Mouse (Mus musculus) left cerebral cortex, adult 9 months (tissue): ENCODE results near the gene Myl12a.

Source experiments
- DNase-seq, 2 experiments: peaks; one replicate each; pipeline ENCODE4 v3.0.0; 2022; ENCODE audit warnings: low spot score in 2 of 2

Myl12a gene

DNA sequence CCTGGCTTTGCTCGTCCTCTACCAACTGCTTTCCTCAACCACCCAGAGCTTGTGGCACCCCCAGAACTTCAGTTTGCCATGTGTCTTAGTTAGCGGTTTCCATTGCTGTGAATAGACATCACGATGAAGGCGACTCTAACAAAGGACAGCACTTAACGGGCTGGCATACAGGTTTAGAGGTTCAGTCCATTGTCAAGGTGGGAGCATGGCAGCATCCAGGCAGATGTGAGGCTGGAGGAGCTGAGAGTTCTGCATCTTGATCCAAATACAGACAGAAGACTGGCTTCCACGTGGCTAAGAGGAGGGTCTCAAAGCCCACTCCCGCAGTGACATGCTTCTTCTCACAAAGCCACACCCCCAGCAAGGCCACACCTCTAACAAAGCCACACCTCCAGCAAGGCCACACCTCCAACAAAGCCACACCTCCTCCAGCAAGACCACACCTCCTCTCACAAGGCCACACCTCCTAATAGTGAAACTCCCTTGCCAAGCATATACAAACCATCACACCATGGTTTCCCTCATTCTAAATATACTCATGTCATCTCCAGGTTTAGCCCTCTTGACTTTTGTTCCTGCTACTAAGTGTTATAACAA is 8.1 kb upstream of the Myl12a start:
- no peak for DNase-seq

DNA sequence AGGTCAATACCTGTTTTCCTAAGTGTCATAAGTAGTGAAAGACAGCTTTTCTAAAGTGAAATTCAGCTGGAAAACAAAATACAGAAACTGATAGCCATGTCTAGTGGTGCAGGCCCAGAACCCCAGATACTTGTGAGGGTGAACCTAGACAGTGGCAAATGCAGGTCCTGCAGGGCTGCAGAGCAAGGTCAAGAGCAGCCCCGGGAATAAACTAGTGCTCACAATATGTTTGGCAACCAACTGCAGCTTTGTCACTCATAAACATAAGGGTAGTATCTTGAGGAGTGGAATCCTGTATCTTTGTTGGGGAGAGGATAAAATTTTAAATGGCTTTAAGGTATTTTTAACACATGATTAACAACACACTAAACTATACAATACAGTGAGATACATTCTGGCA is 7.1 kb upstream of the Myl12a start:
- DNase-seq = no peak

- no peak for DNase-seq
Observed at GRCm38 (mm10) chr17:71008676-71009075, 6.0 kb upstream of the Myl12a start.

DNA sequence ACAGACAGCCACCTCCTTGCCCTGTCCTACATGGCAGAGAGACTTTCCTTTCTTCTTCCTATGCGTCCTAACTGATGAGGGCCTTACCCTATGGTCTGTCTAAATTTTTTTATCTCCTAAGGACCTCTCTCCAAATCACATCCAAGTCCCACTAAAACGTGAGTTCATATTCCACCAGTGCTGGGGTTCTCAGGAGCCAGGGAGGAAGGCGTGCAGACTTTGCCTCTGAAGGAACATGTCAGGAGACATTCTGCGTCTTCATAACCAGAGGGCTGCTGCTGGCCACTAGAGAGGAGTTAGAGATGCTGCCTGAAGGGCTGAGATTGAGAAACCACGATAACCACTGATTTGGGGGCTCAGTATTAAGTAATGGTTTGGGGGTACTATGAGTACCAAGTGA is 4.3 kb upstream of the Myl12a start:
- DNase-seq = no peak

DNA sequence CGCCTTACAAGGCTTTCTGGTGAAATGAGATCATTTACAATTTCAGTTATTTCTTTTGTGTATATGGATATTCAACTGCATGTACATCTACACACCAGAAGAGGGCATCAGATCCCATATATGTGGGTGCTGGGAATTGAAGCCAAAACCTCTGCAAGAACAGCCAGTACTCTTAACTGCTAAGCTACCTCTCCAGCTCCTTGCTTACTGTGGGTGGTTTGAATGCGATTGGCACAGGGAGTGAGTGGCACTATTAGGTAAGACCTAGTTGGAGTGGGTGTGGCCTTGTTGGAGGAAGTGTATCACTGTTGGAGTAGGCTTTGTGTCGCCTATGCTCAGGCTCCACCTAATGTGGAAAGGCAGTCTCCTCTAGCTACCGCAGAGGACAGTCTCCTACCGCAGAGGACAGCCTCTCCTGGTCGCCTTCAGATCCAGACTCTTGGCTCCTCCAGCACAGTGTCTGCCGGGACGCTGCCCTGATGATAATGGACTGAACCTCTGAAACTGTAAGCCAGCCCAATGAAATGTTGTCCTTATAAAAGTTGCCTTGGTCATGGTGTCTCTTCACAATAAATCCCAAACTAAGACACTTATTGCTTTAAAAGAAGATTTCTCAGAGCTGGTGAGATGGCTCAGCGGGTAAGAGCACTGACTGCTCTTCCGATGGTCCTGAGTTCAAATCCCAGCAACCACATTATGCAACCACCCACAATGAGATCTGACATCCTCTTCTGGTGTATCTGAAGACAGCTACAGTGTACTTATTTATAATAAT is 1.7 kb upstream of the Myl12a start:
- DNase-seq = no peak

DNA sequence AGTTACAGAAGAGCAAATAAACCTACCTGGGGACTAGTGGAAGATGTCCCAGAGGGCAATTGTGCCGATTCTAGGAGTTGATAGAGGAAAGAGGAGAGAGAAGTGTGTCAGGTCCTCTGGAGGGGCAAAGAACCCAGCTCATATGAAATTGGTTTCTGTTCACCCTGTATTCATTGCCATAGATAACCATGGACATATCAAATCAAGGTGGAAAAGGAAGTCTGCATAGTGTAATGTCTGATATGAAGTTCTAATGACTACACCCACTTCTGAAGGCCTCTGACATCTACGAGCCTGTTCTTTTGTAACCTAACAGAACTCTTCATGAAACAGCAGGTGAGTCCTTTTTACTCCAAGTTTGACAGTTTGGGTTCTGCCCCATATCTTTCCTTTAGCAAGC is 1.0 kb upstream of the Myl12a start:
- DNase-seq = no peak

DNA sequence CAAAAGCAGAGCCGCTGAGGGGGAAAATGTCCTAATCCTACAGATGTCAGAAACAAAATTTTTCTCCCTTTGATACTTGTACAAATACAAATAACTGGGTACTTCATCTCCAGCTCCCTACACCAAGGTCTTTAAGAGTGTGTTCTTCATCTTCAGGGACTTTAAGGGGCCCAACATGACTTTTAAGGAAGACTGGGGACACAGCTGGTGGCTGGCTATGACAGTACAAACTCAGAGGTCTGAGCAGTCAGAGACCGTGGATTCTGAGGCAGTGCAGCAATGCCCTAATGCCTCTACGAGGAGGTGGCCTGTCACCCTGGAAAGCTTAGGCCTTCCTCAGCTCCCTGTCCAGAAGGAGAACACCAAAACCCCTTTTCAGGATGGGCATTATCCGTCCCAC is 434 bp upstream of the Myl12a start:
- no peak for DNase-seq

GRCm38 (mm10) chr17:71002081-71002743 is 466 bp downstream of the Myl12a start, which contains the start of gene Myom1:
Gene Myom1, plus strand, starts transcription at chr17:71002633.
- DNase-seq = peak; percentile 94 to 97

- DNase-seq = no peak
Observed at GRCm38 (mm10) chr17:71001699-71002080, 988 bp downstream of the Myl12a start.

GRCm38 (mm10) chr17:71001067-71001466 is 1.6 kb downstream of the Myl12a start:
- no peak for DNase-seq

- no peak for DNase-seq
Observed at GRCm38 (mm10) chr17:71000255-71000654, 2.4 kb downstream of the Myl12a start.

GRCm38 (mm10) chr17:70999187-70999586 is 3.5 kb downstream of the Myl12a start:
- DNase-seq = no peak

GRCm38 (mm10) chr17:70998400-70998975 is 4.2 kb downstream of the Myl12a start:
- no peak for DNase-seq

DNA sequence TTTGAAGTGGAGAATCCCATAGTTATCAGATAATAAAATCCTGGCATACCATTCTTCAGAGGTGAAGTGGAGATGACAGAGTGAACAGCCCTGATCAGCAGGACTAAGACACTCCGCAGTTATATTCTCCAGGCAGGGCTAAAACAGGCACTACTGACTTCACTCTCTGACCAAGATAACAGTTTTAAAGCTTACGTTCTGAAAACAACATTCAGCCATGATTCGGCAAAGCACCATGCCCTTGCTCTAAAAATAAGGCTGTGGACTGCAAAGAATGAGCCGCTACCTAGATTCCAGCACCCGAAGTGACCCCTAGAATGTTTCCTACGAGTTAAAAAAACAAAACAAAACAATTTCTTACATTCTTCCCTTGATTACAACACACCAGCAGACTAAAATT is 4.8 kb downstream of the Myl12a start:
- no peak for DNase-seq

- DNase-seq = no peak
Observed at GRCm38 (mm10) chr17:70995551-70995950, 7.1 kb downstream of the Myl12a start.

- DNase-seq = no peak
Observed at GRCm38 (mm10) chr17:70994671-70995070, 8.0 kb downstream of the Myl12a start.

DNA sequence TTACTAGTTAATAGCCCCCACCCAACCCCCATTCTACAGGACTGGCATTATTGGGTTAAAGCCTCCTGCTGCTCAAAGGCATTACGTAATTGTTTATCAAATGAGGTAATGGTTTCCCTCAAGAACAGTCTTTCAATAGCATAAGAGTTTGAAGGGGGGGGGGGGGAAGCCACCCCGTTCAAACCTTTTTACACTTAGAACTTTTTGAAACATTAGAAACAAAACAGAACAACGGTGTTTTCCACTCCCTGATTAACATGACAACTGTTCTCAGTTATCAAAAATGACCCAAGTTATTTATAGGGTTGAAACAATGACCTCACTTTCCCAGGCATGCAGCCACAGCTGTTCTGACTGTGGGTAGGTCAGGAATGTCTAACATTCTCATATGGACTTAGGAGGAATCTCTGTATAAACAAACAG is 9.3 kb downstream of the Myl12a start:
- DNase-seq = no peak

DNA sequence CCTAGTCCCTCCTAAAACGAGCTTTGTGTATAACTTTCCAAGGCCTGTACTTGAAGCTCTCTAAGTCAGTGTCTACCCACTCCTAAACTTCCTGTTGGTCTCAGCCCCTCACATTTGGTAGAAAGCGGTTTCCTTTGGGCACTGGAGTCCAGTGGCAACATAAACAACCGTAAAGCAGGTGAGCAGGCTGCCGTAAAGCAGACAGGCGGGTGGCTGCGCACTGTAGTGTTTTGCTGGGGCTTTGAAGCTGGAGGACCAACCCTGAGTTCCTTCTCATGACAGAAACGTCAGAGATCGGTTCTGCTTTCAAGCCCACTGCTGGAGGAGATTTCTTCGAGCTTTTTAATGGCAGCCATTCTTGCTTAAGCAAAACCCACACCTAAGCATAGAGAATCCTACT is 10.0 kb downstream of the Myl12a start:
- DNase-seq = no peak

DNA sequence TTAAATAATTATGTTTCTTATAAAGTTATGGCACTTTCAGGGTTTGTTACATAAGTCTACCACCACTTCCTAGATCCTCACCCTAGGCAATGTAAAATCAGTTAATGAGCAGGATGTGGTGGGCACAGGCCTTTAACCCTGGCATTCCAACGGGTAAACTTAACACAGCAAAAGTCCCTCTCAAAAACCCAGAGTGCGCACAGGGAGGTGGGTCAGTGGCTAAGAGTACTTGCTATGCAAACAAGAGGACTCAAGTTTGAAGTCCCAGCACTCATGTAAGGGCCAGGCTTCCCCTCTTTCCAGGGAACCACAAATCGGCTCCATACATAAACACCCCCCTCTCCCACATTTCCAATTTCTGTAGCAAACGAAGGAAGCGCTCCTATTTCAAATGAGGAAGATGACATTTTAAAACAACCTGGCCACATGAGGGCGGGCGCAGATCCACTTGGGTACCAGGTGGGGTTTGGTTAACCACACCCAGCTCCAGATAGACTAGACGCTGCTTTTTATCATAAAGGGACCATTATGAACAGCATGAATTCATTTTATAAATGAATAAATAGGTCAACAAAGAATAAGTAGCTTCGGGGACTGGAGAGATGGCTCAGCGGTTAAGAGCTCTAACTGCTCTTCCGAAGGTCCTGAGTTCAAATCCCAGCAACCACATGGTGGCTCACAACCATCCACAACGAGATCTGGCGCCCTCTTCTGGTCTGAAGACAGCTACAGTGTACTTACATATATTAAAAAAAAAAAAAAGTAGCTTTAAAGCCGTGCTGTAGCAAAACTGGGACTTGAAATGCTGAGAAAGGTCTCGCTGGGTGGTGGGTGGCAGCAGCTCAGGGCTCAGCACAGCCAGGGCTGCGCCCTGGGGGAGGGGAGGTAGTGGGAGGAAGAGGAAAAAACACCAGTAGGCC is 10.7 kb downstream of the Myl12a start:
- no peak for DNase-seq

- peak in 1 of 2 experiments; percentile 73 for DNase-seq
Observed at GRCm38 (mm10) chr17:70990403-70991303, 12.0 kb downstream of the Myl12a start.
